Mouse (Mus musculus) liver, embryonic 14.5 days (tissue): ENCODE measurements around the gene Chmp2a.

Experiments
- CTCF ChIP-seq: IDR thresholded peaks from 2 replicates; pipeline ENCODE4 v1.5.1; 2016; ENCODE audit warnings: antibody characterized with exemption, low read depth, control low read depth
- EP300 ChIP-seq: IDR thresholded peaks from 2 replicates; pipeline ENCODE4 v1.6.1; 2016; ENCODE audit warnings: antibody characterized with exemption, low read depth

DNA sequence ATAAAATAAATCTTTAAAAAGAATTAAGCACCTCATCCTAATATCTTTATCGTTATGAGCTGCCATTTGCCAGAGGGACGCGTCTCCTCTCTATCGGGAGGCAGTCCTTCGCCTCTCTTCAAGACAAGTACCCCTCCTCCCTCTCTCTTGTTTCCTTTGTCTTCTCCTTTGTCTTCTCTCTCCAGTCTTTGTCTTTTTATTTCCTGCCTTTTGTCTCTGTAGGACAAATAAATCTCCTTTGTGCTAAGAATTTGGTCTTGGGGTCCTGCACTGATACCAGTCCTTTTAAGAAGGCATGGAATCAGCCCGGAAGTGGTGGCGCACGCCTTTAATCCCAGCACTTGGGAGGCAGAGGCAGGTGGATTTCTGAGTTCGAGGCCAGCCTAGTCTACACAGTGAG is 24.9 kb upstream of the Chmp2a start:
- TF ChIP-seq EP300 (no peak), CTCF (no peak)
